Mouse (Mus musculus): ENCODE results near the gene Plxna4. TPM values are rescaled to one million over a fixed set of nuclear protein-coding genes. Genes with fewer than 3 reads are reported as not detected.
A peak's percentile ranks its signal among the peaks of the same experiment; 100 is the strongest.

Gene Plxna4
- polyA plus RNA-seq, 1 experiment from 2014 or later: 9.5 TPM

DNA sequence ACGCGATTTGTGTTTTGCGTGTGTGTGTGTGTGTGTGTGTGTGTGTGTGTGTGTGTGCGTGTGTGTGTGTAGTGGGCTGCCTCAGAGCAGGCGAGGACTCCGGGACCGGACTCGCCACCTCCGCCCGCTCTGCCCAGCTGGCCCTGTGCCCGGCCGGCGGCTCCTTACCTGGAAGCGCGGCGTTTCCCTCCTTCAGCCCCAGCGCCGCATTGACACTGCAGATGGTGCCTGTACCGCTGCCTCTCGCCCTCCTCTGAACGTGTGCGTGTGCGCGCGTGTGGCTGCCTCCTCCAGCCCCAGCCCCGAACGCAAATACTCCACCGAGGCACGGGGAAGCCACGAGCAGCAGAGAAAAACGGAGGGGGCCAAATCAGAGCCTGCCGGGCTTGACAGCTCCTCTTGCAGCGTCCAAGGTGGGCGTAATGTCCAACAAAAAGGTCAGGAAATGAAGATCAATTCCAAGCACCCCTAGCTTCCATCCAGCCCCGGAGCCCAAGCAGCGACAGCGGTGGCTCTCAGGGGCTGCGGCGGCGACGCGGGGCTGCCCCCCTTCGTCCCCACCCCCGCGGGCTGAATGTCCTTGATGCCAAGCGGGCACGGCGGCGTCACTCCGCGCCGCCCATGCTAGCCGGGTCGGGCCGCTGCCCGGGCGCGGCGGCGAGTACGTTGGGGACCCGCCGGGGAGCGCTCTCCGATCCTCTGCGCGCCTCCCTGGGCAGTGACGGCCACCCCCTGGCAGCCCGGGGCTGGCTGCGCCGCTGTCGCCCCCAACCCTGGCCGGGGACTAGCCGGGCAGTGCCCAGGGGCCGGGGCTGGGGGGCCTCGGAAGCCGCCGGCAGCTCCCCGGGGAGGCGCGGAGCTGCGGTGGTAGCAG is 619 bp downstream of the Plxna4 start:
- H3K36me3 ChIP-seq: no peaks in the 10 kb centered on the region
- H3K4me3 ChIP-seq: peak overlapping the region; percentile 91
- ATAC-seq (ENCODE audit: insufficient number of reproducible peaks, low FRiP score): peak; percentile 48
- peak overlapping the region; percentile 97 for H3K9ac ChIP-seq
- WGBS: under 1% methylated on average over 75 of the region's 82 CpGs
- H3K9me3 ChIP-seq (replicated peaks): no peaks in the 10 kb centered on the region
- H3K27me3 ChIP-seq (replicated peaks): no peaks in the 10 kb centered on the region
- peaks cover 37% of the 10 kb centered on the region for H3K4me1 ChIP-seq (replicated peaks)
- H3K27ac ChIP-seq (ENCODE audit: poor library complexity, severe bottlenecking): peak overlapping the region; percentile 84
- H3K4me2 ChIP-seq: peak overlapping the region; percentile 97

- Histone ChIP-seq H3K9me3 (replicated peaks) (no peaks in the 10 kb centered on the region), H3K27ac (ENCODE audit: poor library complexity, severe bottlenecking) (no peak overlapping the region), H3K9ac (peak overlapping the region; percentile 97), H3K4me3 (peak overlapping the region; percentile 91), H3K27me3 (replicated peaks) (no peaks in the 10 kb centered on the region), H3K4me2 (peak overlapping the region; percentile 97), H3K36me3 (no peaks in the 10 kb centered on the region), H3K4me1 (replicated peaks) (peaks cover 37% of the 10 kb centered on the region)
- no peak for ATAC-seq (ENCODE audit: insufficient number of reproducible peaks, low FRiP score)
- under 1% methylated on average over 13 of the region's 13 CpGs for WGBS
Observed at GRCm38 (mm10) chr6:32586821-32587135, 1.2 kb downstream of the Plxna4 start.

- ATAC-seq (ENCODE audit: insufficient number of reproducible peaks, low FRiP score): no peak
- no peaks in the 10 kb centered on the region for H3K9me3 ChIP-seq (replicated peaks)
- peak overlapping the region; percentile 97 for H3K9ac ChIP-seq
- H3K27ac ChIP-seq (ENCODE audit: poor library complexity, severe bottlenecking): no peak overlapping the region
- H3K36me3 ChIP-seq: no peaks in the 10 kb centered on the region
- peaks cover 37% of the 10 kb centered on the region for H3K4me1 ChIP-seq (replicated peaks)
- H3K4me3 ChIP-seq: peak overlapping the region; percentile 91
- H3K4me2 ChIP-seq: peak overlapping the region; percentile 97
- no peaks in the 10 kb centered on the region for H3K27me3 ChIP-seq (replicated peaks)
- 0% methylated on average over 13 of the region's 13 CpGs for WGBS
Observed at GRCm38 (mm10) chr6:32586390-32586789, 1.6 kb downstream of the Plxna4 start.

DNA sequence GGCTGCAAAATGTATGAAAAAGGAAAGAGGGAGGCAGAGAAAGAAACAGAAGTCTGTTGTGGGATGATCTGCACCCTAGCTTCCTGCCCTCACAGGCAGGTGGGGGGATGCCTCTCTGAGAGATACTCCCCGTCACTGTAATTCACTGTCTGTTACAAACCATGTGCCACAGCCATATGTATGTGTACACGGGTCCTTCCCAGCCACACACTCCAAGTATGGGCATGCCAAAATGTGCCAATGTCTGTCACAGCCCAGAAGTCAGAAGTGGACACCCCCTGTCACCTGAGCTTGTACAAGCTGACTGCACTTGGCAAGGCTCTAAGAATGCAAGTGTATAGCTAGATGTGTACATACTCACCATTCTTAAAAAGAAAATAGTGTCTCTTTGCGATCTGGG is 2.8 kb downstream of the Plxna4 start:
- H3K36me3 ChIP-seq: no peaks in the 10 kb centered on the region
- peak overlapping the region; percentile 91 for H3K4me3 ChIP-seq
- no peaks in the 10 kb centered on the region for H3K27me3 ChIP-seq (replicated peaks)
- H3K4me1 ChIP-seq (replicated peaks): peaks cover 32% of the 10 kb centered on the region
- H3K4me2 ChIP-seq: peak overlapping the region; percentile 97
- H3K9me3 ChIP-seq (replicated peaks): no peaks in the 10 kb centered on the region
- 43% methylated on average over 3 of the region's 3 CpGs for WGBS
- H3K9ac ChIP-seq: 0 out of 2 replicates have a peak overlapping the region, but pooled peaks have one; percentile 28
- H3K27ac ChIP-seq (ENCODE audit: poor library complexity, severe bottlenecking): no peak overlapping the region
- no peak for ATAC-seq (ENCODE audit: insufficient number of reproducible peaks, low FRiP score)

DNA sequence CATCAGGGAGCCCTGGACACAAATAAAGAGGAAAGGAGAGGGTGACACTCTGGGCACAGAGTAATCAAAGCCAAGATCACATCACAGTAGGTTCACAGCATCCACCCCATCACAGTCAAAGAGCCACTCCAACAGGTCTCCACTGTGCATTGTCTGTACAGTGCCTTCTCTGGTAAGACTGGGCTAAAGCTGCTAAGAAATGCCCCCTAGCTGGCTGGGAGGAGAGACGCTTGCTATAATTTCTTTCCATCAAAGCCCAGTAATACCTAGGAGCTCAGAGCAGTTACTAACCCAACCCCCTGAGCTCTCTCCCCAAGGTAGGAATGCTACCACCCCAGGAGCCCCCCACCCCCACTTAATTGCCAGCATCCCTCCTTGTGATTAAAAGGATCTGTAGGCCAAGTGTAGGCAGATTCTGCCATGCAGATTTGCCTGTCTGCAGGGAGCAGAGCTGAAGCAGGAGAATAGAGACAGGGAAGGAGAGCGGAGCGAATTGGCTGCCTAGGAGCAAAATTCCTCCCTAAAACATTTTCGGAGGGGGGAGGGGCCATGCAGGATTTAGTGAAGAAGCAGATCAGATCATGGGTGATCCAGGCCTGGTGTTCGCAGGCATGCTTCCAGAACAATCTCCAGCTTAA is 3.6 kb downstream of the Plxna4 start:
- Histone ChIP-seq H3K27me3 (replicated peaks) (no peaks in the 10 kb centered on the region), H3K9ac (peak overlapping the region; percentile 28; the same call in 1 of the 2 replicates), H3K4me1 (replicated peaks) (peaks cover 32% of the 10 kb centered on the region), H3K36me3 (no peaks in the 10 kb centered on the region), H3K9me3 (replicated peaks) (no peaks in the 10 kb centered on the region), H3K4me3 (peak overlapping the region; percentile 91), H3K4me2 (peak overlapping the region; percentile 97), H3K27ac (ENCODE audit: poor library complexity, severe bottlenecking) (no peak overlapping the region)
- no peak for ATAC-seq (ENCODE audit: insufficient number of reproducible peaks, low FRiP score)
- 35% methylated on average over 5 of the region's 5 CpGs for WGBS

DNA sequence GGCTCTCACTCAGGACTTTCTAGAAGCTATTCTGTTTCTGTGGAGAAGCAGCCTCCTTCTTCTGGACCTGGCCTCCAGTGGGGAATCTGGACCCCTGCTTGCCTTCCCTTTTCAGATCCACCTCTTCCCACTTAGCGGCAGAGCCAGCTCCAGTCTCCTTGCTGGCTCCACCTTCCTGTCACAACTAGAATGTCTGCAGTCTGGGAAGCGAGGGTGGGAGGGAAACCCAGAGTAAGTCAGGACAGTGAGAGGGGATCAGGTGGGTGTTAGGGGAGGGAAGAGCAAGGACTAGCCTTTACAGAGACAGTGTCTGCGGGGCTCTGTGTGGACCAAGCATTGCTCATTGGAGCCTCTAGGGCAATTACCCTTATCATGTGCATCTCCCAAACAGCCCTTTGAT is 4.4 kb downstream of the Plxna4 start:
- Histone ChIP-seq H3K9me3 (replicated peaks) (no peaks in the 10 kb centered on the region), H3K27ac (ENCODE audit: poor library complexity, severe bottlenecking) (no peak overlapping the region), H3K9ac (0 out of 2 replicates have a peak overlapping the region, but pooled peaks have one; percentile 25), H3K36me3 (no peaks in the 10 kb centered on the region), H3K4me3 (no peak overlapping the region), H3K4me2 (peak overlapping the region; percentile 97), H3K27me3 (replicated peaks) (no peaks in the 10 kb centered on the region), H3K4me1 (replicated peaks) (peaks cover 32% of the 10 kb centered on the region)
- ATAC-seq (ENCODE audit: insufficient number of reproducible peaks, low FRiP score): no peak
- WGBS: 8% methylated on average over 3 of the region's 3 CpGs

GRCm38 (mm10) chr6:32571485-32571884 is 16.5 kb downstream of the Plxna4 start:
- Histone ChIP-seq H3K27ac (ENCODE audit: poor library complexity, severe bottlenecking) (no peak overlapping the region), H3K4me2 (no peak overlapping the region), H3K4me1 (replicated peaks) (peaks cover 30% of the 10 kb centered on the region), H3K9me3 (replicated peaks) (no peaks in the 10 kb centered on the region), H3K36me3 (no peaks in the 10 kb centered on the region), H3K4me3 (no peak overlapping the region), H3K27me3 (replicated peaks) (no peaks in the 10 kb centered on the region), H3K9ac (no peak overlapping the region)
- no peak for ATAC-seq (ENCODE audit: insufficient number of reproducible peaks, low FRiP score)
- 86% methylated on average over 5 of the region's 5 CpGs for WGBS

DNA sequence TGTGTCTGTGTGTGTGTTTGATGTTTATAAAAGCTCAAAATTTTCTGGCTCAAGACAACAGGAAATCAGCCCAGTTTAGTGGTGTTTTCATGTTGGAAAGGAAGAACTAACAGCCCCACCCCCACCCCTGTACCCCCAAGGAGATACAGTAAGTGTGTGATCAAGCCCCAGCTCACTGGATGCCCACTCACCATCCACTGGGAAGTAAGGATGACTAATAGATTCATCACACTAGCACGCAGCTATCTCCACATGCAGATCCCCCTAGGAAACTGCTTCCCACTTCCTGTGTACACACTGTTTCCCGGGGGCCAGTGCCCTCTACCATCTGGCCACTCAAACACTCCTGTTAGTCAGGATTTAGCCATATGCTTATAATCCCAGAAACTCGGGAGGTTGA is 17.5 kb downstream of the Plxna4 start:
- Histone ChIP-seq H3K9ac (no peak overlapping the region), H3K27ac (ENCODE audit: poor library complexity, severe bottlenecking) (no peak overlapping the region), H3K4me2 (no peak overlapping the region), H3K4me1 (replicated peaks) (peaks cover 32% of the 10 kb centered on the region), H3K9me3 (replicated peaks) (no peaks in the 10 kb centered on the region), H3K27me3 (replicated peaks) (no peaks in the 10 kb centered on the region), H3K4me3 (no peak overlapping the region), H3K36me3 (no peaks in the 10 kb centered on the region)
- 38% methylated on average over 3 of the region's 3 CpGs for WGBS
- no peak for ATAC-seq (ENCODE audit: insufficient number of reproducible peaks, low FRiP score)

- H3K4me2 ChIP-seq: no peak overlapping the region
- 70% methylated on average over 3 of the region's 3 CpGs for WGBS
- no peak overlapping the region for H3K4me3 ChIP-seq
- H3K9ac ChIP-seq: no peak overlapping the region
- peaks cover 32% of the 10 kb centered on the region for H3K4me1 ChIP-seq (replicated peaks)
- no peak for ATAC-seq (ENCODE audit: insufficient number of reproducible peaks, low FRiP score)
- H3K27ac ChIP-seq (ENCODE audit: poor library complexity, severe bottlenecking): no peak overlapping the region
- no peaks in the 10 kb centered on the region for H3K9me3 ChIP-seq (replicated peaks)
- H3K36me3 ChIP-seq: no peaks in the 10 kb centered on the region
- H3K27me3 ChIP-seq (replicated peaks): no peaks in the 10 kb centered on the region
Observed at GRCm38 (mm10) chr6:32569919-32570318, 18.1 kb downstream of the Plxna4 start.

- H3K4me3 ChIP-seq: no peak overlapping the region
- H3K36me3 ChIP-seq: peaks cover 12% of the 10 kb centered on the region
- H3K27ac ChIP-seq (ENCODE audit: poor library complexity, severe bottlenecking): no peak overlapping the region
- H3K27me3 ChIP-seq (replicated peaks): no peaks in the 10 kb centered on the region
- no peak overlapping the region for H3K4me2 ChIP-seq
- H3K4me1 ChIP-seq (replicated peaks): peaks cover 17% of the 10 kb centered on the region
- 96% methylated on average over 1 of the region's 1 CpGs for WGBS
- no peak for ATAC-seq (ENCODE audit: insufficient number of reproducible peaks, low FRiP score)
- H3K9me3 ChIP-seq (replicated peaks): 0 out of 2 replicates have a peak, but pooled peaks cover 4% of the 10 kb centered on the region
- no peak overlapping the region for H3K9ac ChIP-seq
Observed at GRCm38 (mm10) chr6:32546915-32547314, 41.1 kb downstream of the Plxna4 start.

DNA sequence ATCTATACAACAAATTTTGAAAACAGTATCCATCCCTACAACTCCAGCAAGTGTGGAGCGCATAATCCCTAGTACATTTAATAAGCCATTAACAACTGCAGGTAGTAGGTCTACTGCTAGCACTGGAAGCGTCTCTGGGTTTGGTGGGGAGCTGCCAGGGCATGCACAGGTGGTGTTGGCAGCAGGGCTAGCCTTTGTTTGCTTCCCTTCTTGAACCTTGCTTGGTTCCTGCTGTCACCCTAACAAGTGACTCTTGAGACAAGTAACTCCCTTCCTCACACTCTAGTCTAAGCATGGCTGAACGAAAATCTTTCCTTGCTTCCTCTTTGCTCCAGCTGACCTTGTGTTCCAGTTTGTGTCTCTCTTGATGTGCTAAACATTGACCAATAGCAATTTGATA is 44.0 kb downstream of the Plxna4 start:
- Histone ChIP-seq H3K36me3 (peaks cover 12% of the 10 kb centered on the region), H3K9me3 (replicated peaks) (0 out of 2 replicates have a peak, but pooled peaks cover 4% of the 10 kb centered on the region), H3K4me1 (replicated peaks) (peaks cover 27% of the 10 kb centered on the region), H3K4me3 (no peak overlapping the region), H3K9ac (no peak overlapping the region), H3K27me3 (replicated peaks) (no peaks in the 10 kb centered on the region), H3K27ac (ENCODE audit: poor library complexity, severe bottlenecking) (no peak overlapping the region), H3K4me2 (no peak overlapping the region)
- no peak for ATAC-seq (ENCODE audit: insufficient number of reproducible peaks, low FRiP score)
- WGBS: 83% methylated on average over 3 of the region's 3 CpGs
